Mouse (Mus musculus): ENCODE measurements at regions not wholly inside any gene's neighbourhood (a gene's known extent, or its start where the extent isn't known, plus 50 kb on each side); places are given as distances from the start of the nearest gene placed in this dataset.

GRCm38 (mm10) chr16:8002339-8003089 is 422.4 kb downstream of the Tmem114 start:
- no peak overlapping the region for H3K27ac ChIP-seq (ENCODE audit: insufficient read depth, low read depth, low read length)
- no peaks in the 10 kb centered on the region for H3K4me1 ChIP-seq (ENCODE audit: control insufficient read depth, insufficient read depth, low read length)
- H3K4me3 ChIP-seq (ENCODE audit: insufficient read depth, low read length): no peak overlapping the region
- TF ChIP-seq CTCF (IDR thresholded peaks at IDR 0.05; ENCODE audit: low read depth, low read length): no peak
- no peak for TF ChIP-seq POLR2A (IDR thresholded peaks at IDR 0.05; ENCODE audit: borderline replicate concordance, low read depth, low read length)

GRCm38 (mm10) chr16:7982816-7983215 is 442.1 kb downstream of the Tmem114 start:
- no peak for TF ChIP-seq CTCF (IDR thresholded peaks at IDR 0.05; ENCODE audit: low read depth, low read length)
- TF ChIP-seq POLR2A (IDR thresholded peaks at IDR 0.05; ENCODE audit: borderline replicate concordance, low read depth, low read length): no peak

GRCm38 (mm10) chr16:7978466-7978865 is 446.5 kb downstream of the Tmem114 start:
- H3K4me3 ChIP-seq (ENCODE audit: insufficient read depth, low read length): no peak overlapping the region
- TF ChIP-seq CTCF (IDR thresholded peaks at IDR 0.05; ENCODE audit: low read depth, low read length) (no peak), POLR2A (IDR thresholded peaks at IDR 0.05; ENCODE audit: borderline replicate concordance, low read depth, low read length) (no peak)
- no peaks in the 10 kb centered on the region for H3K4me1 ChIP-seq (ENCODE audit: control insufficient read depth, insufficient read depth, low read length)
- H3K27ac ChIP-seq (ENCODE audit: insufficient read depth, low read depth, low read length): no peak overlapping the region

More at GRCm38 (mm10) chr16:7982816-7983215, 442.1 kb downstream of the Tmem114 start:
- Histone ChIP-seq H3K4me3 (ENCODE audit: insufficient read depth, low read length) (no peak overlapping the region), H3K27ac (ENCODE audit: insufficient read depth, low read depth, low read length) (no peak overlapping the region), H3K4me1 (ENCODE audit: control insufficient read depth, insufficient read depth, low read length) (no peaks in the 10 kb centered on the region)

GRCm38 (mm10) chr16:7951616-7952015 is 473.3 kb downstream of the Tmem114 start:
- Histone ChIP-seq H3K27ac (ENCODE audit: insufficient read depth, low read depth, low read length) (no peak overlapping the region), H3K4me3 (ENCODE audit: insufficient read depth, low read length) (no peak overlapping the region), H3K4me1 (ENCODE audit: control insufficient read depth, insufficient read depth, low read length) (no peaks in the 10 kb centered on the region)
- TF ChIP-seq POLR2A (IDR thresholded peaks at IDR 0.05; ENCODE audit: borderline replicate concordance, low read depth, low read length): no peak
- no peak for TF ChIP-seq CTCF (IDR thresholded peaks at IDR 0.05; ENCODE audit: low read depth, low read length)

- Histone ChIP-seq H3K4me3 (ENCODE audit: insufficient read depth, low read length) (no peak overlapping the region), H3K27ac (ENCODE audit: insufficient read depth, low read depth, low read length) (no peak overlapping the region), H3K4me1 (ENCODE audit: control insufficient read depth, insufficient read depth, low read length) (no peaks in the 10 kb centered on the region)
- TF ChIP-seq POLR2A (IDR thresholded peaks at IDR 0.05; ENCODE audit: borderline replicate concordance, low read depth, low read length) (no peak), CTCF (IDR thresholded peaks at IDR 0.05; ENCODE audit: low read depth, low read length) (no peak)
Measured at GRCm38 (mm10) chr16:7942333-7942732, 482.6 kb downstream of the Tmem114 start.

GRCm38 (mm10) chr16:7937167-7937566 is 487.8 kb downstream of the Tmem114 start:
- no peak overlapping the region for H3K4me3 ChIP-seq (ENCODE audit: insufficient read depth, low read length)
- no peak overlapping the region for H3K27ac ChIP-seq (ENCODE audit: insufficient read depth, low read depth, low read length)
- no peaks in the 10 kb centered on the region for H3K4me1 ChIP-seq (ENCODE audit: control insufficient read depth, insufficient read depth, low read length)
- TF ChIP-seq POLR2A (IDR thresholded peaks at IDR 0.05; ENCODE audit: borderline replicate concordance, low read depth, low read length): no peak
- TF ChIP-seq CTCF (IDR thresholded peaks at IDR 0.05; ENCODE audit: low read depth, low read length): no peak

GRCm38 (mm10) chr16:7932322-7932721 is 492.6 kb downstream of the Tmem114 start:
- Histone ChIP-seq H3K4me3 (ENCODE audit: insufficient read depth, low read length) (no peak overlapping the region), H3K27ac (ENCODE audit: insufficient read depth, low read depth, low read length) (no peak overlapping the region), H3K4me1 (ENCODE audit: control insufficient read depth, insufficient read depth, low read length) (no peaks in the 10 kb centered on the region)
- TF ChIP-seq POLR2A (IDR thresholded peaks at IDR 0.05; ENCODE audit: borderline replicate concordance, low read depth, low read length) (no peak), CTCF (IDR thresholded peaks at IDR 0.05; ENCODE audit: low read depth, low read length) (no peak)

- H3K4me3 ChIP-seq (ENCODE audit: insufficient read depth, low read length): no peak overlapping the region
- TF ChIP-seq POLR2A (IDR thresholded peaks at IDR 0.05; ENCODE audit: borderline replicate concordance, low read depth, low read length) (no peak), CTCF (IDR thresholded peaks at IDR 0.05; ENCODE audit: low read depth, low read length) (no peak)
- no peaks in the 10 kb centered on the region for H3K4me1 ChIP-seq (ENCODE audit: control insufficient read depth, insufficient read depth, low read length)
- no peak overlapping the region for H3K27ac ChIP-seq (ENCODE audit: insufficient read depth, low read depth, low read length)
Measured at GRCm38 (mm10) chr16:7931676-7932075, 493.3 kb downstream of the Tmem114 start.

GRCm38 (mm10) chr16:7929112-7929511 is 495.8 kb downstream of the Tmem114 start:
- Histone ChIP-seq H3K4me3 (ENCODE audit: insufficient read depth, low read length) (no peak overlapping the region), H3K27ac (ENCODE audit: insufficient read depth, low read depth, low read length) (no peak overlapping the region), H3K4me1 (ENCODE audit: control insufficient read depth, insufficient read depth, low read length) (no peaks in the 10 kb centered on the region)
- no peak for TF ChIP-seq POLR2A (IDR thresholded peaks at IDR 0.05; ENCODE audit: borderline replicate concordance, low read depth, low read length)
- TF ChIP-seq CTCF (IDR thresholded peaks at IDR 0.05; ENCODE audit: low read depth, low read length): no peak

- TF ChIP-seq POLR2A (IDR thresholded peaks at IDR 0.05; ENCODE audit: borderline replicate concordance, low read depth, low read length) (no peak), CTCF (IDR thresholded peaks at IDR 0.05; ENCODE audit: low read depth, low read length) (no peak)
- Histone ChIP-seq H3K4me1 (ENCODE audit: control insufficient read depth, insufficient read depth, low read length) (no peaks in the 10 kb centered on the region), H3K4me3 (ENCODE audit: insufficient read depth, low read length) (peak overlapping the region; percentile 33; the same call in 1 of the 2 replicates), H3K27ac (ENCODE audit: insufficient read depth, low read depth, low read length) (no peak overlapping the region)
Measured at GRCm38 (mm10) chr16:7928391-7928935, 496.5 kb downstream of the Tmem114 start.
